Mouse (Mus musculus) midbrain, embryonic 15.5 days (tissue): ENCODE results near the gene Cyp2d40. TPM values are rescaled to one million over a fixed set of nuclear protein-coding genes. Genes with fewer than 3 reads are reported as not detected.

Experiments used
- ATAC-seq: fragments of 200-750 bp; cut with Nextera tagmentation; replicated peaks from 2 replicates; pipeline ENCODE4 v1.8.0; 2017; ENCODE audit warnings: moderate TSS enrichment
- H3K27ac ChIP-seq: fragments of 300-500 bp; sonication (generic); 2 replicates; pipeline ENCODE4 v1.5.1; 2015; ENCODE audit warnings: mild to moderate bottlenecking, inconsistent platforms
- H3K27me3 ChIP-seq: fragments of 300-500 bp; sonication (generic); replicated peaks from 2 replicates; pipeline ENCODE4 v1.6.1; 2015; ENCODE audit warnings: inconsistent platforms
- H3K36me3 ChIP-seq: fragments of 300-500 bp; sonication (generic); replicated peaks from 2 replicates; pipeline ENCODE4 v1.6.1; 2015; ENCODE audit warnings: inconsistent platforms
- H3K4me1 ChIP-seq: fragments of 300-500 bp; sonication (generic); 2 replicates; pipeline ENCODE4 v1.6.1; 2015; ENCODE audit warnings: inconsistent platforms
- H3K4me2 ChIP-seq: fragments of 300-500 bp; sonication (generic); 2 replicates; pipeline ENCODE4 v1.6.1; 2015; ENCODE audit warnings: inconsistent platforms, mild to moderate bottlenecking, moderate library complexity
- H3K4me3 ChIP-seq: fragments of 300-500 bp; sonication (generic); 2 replicates; pipeline ENCODE4 v1.5.1; 2015; ENCODE audit warnings: mild to moderate bottlenecking, inconsistent platforms
- H3K9ac ChIP-seq: fragments of 300-500 bp; sonication (generic); 2 replicates; pipeline ENCODE4 v1.6.1; 2015; ENCODE audit warnings: mild to moderate bottlenecking, inconsistent platforms
- H3K9me3 ChIP-seq: fragments of 300-500 bp; sonication (generic); 2 replicates; pipeline ENCODE4 v1.6.1; 2016; ENCODE audit warnings: inconsistent platforms
- WGBS: fragments of 180-500 bp; shearing (Covaris S2); methylation state at CpG from one replicate; pipeline ENCODE4 v1.1.7; 2015; ENCODE audit warnings: mixed read lengths; 5-methylcytosine and 5-hydroxymethylcytosine counted together
- polyA plus RNA-seq: library from polyadenylated mRNA; unstranded; fragments of >200 nt; fragmentation: Nextera tagmentation; extraction: Ambion mirVana; gene quantifications from 2 replicates; pipeline ENCODE4 v1.2.1, GENCODE M21; 2015

The Cyp2d40 gene
- polyA plus RNA-seq, result not detected in 2 replicates

GRCm38 (mm10) chr15:82763631-82764420, at the start of gene Cyp2d40:
Gene Cyp2d40, minus strand, starts transcription at chr15:82764183.
- no peak within 1 kb of the TSS for H3K4me2 ChIP-seq
- no peak within 1 kb of the TSS for H3K27ac ChIP-seq
- H3K4me1 ChIP-seq, result no peaks in the 10 kb centered on the region
- H3K9ac ChIP-seq, result no peak within 1 kb of the TSS
- no peak within 1 kb of the TSS for H3K4me3 ChIP-seq
- WGBS, result 95% methylated on average over 9 of the region's 9 CpGs
- H3K27me3 ChIP-seq, result no peaks in the 10 kb centered on the region
- no peak for ATAC-seq
- H3K36me3 ChIP-seq, result no peaks in the 10 kb centered on the region
- H3K9me3 ChIP-seq, result no peaks in the 10 kb centered on the region

- H3K4me2 ChIP-seq, result no peak overlapping the region
- no peak overlapping the region for H3K27ac ChIP-seq
- no peak for ATAC-seq
- H3K36me3 ChIP-seq, result peaks cover 5% of the 10 kb centered on the region; the same call in 1 of the 2 replicates
- no peak overlapping the region for H3K9ac ChIP-seq
- H3K4me1 ChIP-seq, result peaks cover 5% of the 10 kb centered on the region; the same call in 1 of the 2 replicates
- no peaks in the 10 kb centered on the region for H3K27me3 ChIP-seq
- H3K9me3 ChIP-seq, result no peaks in the 10 kb centered on the region
- no peak overlapping the region for H3K4me3 ChIP-seq
- 100% methylated on average over 1 of the region's 1 CpGs for WGBS
Measured at GRCm38 (mm10) chr15:82810556-82810955, 46.6 kb upstream of the Cyp2d40 start.

- no peaks in the 10 kb centered on the region for H3K9me3 ChIP-seq
- no peak for ATAC-seq
- no peak overlapping the region for H3K4me3 ChIP-seq
- WGBS, result 53% methylated on average over 6 of the region's 6 CpGs
- H3K4me2 ChIP-seq, result no peak overlapping the region
- H3K9ac ChIP-seq, result no peak overlapping the region
- H3K27me3 ChIP-seq, result no peaks in the 10 kb centered on the region
- peaks cover 5% of the 10 kb centered on the region; the same call in 1 of the 2 replicates for H3K36me3 ChIP-seq
- peaks cover 5% of the 10 kb centered on the region; the same call in 1 of the 2 replicates for H3K4me1 ChIP-seq
- no peak overlapping the region for H3K27ac ChIP-seq
Measured at GRCm38 (mm10) chr15:82809511-82809910, 45.5 kb upstream of the Cyp2d40 start.

- Histone ChIP-seq H3K27me3 (no peaks in the 10 kb centered on the region), H3K9ac (no peak overlapping the region), H3K27ac (no peak overlapping the region), H3K4me2 (no peak overlapping the region), H3K9me3 (no peaks in the 10 kb centered on the region), H3K4me3 (no peak overlapping the region), H3K4me1 (peaks cover 5% of the 10 kb centered on the region; the same call in 1 of the 2 replicates), H3K36me3 (no peaks in the 10 kb centered on the region)
- WGBS, result 80% methylated on average over 5 of the region's 5 CpGs
- no peak for ATAC-seq
Measured at GRCm38 (mm10) chr15:82806969-82807763, 43.2 kb upstream of the Cyp2d40 start.

GRCm38 (mm10) chr15:82804708-82805639, 41.0 kb upstream of the Cyp2d40 start:
- 68% methylated on average over 5 of the region's 5 CpGs for WGBS
- no peak for ATAC-seq

GRCm38 (mm10) chr15:82795936-82796440, 32.0 kb upstream of the Cyp2d40 start:
- no peak overlapping the region for H3K4me3 ChIP-seq
- H3K27me3 ChIP-seq, result no peaks in the 10 kb centered on the region
- H3K36me3 ChIP-seq, result no peaks in the 10 kb centered on the region
- 87% methylated on average over 3 of the region's 3 CpGs for WGBS
- H3K4me1 ChIP-seq, result no peaks in the 10 kb centered on the region
- H3K9me3 ChIP-seq, result no peaks in the 10 kb centered on the region
- no peak overlapping the region for H3K27ac ChIP-seq
- H3K9ac ChIP-seq, result no peak overlapping the region
- H3K4me2 ChIP-seq, result no peak overlapping the region
- ATAC-seq, result no peak

More at GRCm38 (mm10) chr15:82804708-82805639, 41.0 kb upstream of the Cyp2d40 start:
- Histone ChIP-seq H3K27ac (no peak overlapping the region), H3K4me2 (no peak overlapping the region), H3K27me3 (no peaks in the 10 kb centered on the region), H3K4me3 (no peak overlapping the region), H3K9ac (no peak overlapping the region), H3K36me3 (no peaks in the 10 kb centered on the region), H3K4me1 (peaks cover 5% of the 10 kb centered on the region; the same call in 1 of the 2 replicates), H3K9me3 (no peaks in the 10 kb centered on the region)

GRCm38 (mm10) chr15:82794277-82794676, 30.3 kb upstream of the Cyp2d40 start, which contains the start of gene Cyp2d26:
Gene Cyp2d26, minus strand, starts transcription at chr15:82794294.
- no peak within 1 kb of the TSS for H3K9ac ChIP-seq
- 88% methylated on average over 5 of the region's 5 CpGs for WGBS
- no peak within 1 kb of the TSS for H3K4me2 ChIP-seq
- no peaks in the 10 kb centered on the region for H3K27me3 ChIP-seq
- H3K4me3 ChIP-seq, result no peak within 1 kb of the TSS
- H3K27ac ChIP-seq, result no peak within 1 kb of the TSS
- no peak for ATAC-seq
- H3K9me3 ChIP-seq, result no peaks in the 10 kb centered on the region
- no peaks in the 10 kb centered on the region for H3K36me3 ChIP-seq
- H3K4me1 ChIP-seq, result no peaks in the 10 kb centered on the region

- H3K36me3 ChIP-seq, result no peaks in the 10 kb centered on the region
- WGBS, result 83% methylated on average over 6 of the region's 6 CpGs
- no peaks in the 10 kb centered on the region for H3K27me3 ChIP-seq
- no peaks in the 10 kb centered on the region for H3K4me1 ChIP-seq
- H3K4me2 ChIP-seq, result no peak overlapping the region
- H3K9ac ChIP-seq, result no peak overlapping the region
- no peak overlapping the region for H3K27ac ChIP-seq
- H3K4me3 ChIP-seq, result no peak overlapping the region
- no peak for ATAC-seq
- no peaks in the 10 kb centered on the region for H3K9me3 ChIP-seq
Measured at GRCm38 (mm10) chr15:82793868-82794267, 29.9 kb upstream of the Cyp2d40 start.

- Histone ChIP-seq H3K36me3 (no peaks in the 10 kb centered on the region), H3K9me3 (no peaks in the 10 kb centered on the region), H3K27me3 (no peaks in the 10 kb centered on the region), H3K9ac (no peak overlapping the region), H3K4me2 (no peak overlapping the region), H3K4me1 (no peaks in the 10 kb centered on the region), H3K4me3 (no peak overlapping the region), H3K27ac (no peak overlapping the region)
- ATAC-seq, result no peak
- WGBS, result 86% methylated on average over 1 of the region's 1 CpGs
Measured at GRCm38 (mm10) chr15:82793454-82793853, 29.5 kb upstream of the Cyp2d40 start.

GRCm38 (mm10) chr15:82792566-82792965, 28.6 kb upstream of the Cyp2d40 start:
- Histone ChIP-seq H3K4me2 (no peak overlapping the region), H3K27ac (no peak overlapping the region), H3K36me3 (no peaks in the 10 kb centered on the region), H3K4me3 (no peak overlapping the region), H3K9ac (no peak overlapping the region), H3K4me1 (no peaks in the 10 kb centered on the region), H3K9me3 (no peaks in the 10 kb centered on the region), H3K27me3 (no peaks in the 10 kb centered on the region)
- WGBS, result 93% methylated on average over 11 of the region's 11 CpGs
- ATAC-seq, result no peak

GRCm38 (mm10) chr15:82784581-82784980, 20.6 kb upstream of the Cyp2d40 start:
- Histone ChIP-seq H3K4me3 (no peak overlapping the region), H3K27me3 (no peaks in the 10 kb centered on the region), H3K9ac (no peak overlapping the region), H3K4me1 (no peaks in the 10 kb centered on the region), H3K4me2 (no peak overlapping the region), H3K36me3 (no peaks in the 10 kb centered on the region), H3K27ac (no peak overlapping the region), H3K9me3 (no peaks in the 10 kb centered on the region)
- 64% methylated on average over 1 of the region's 1 CpGs for WGBS
- no peak for ATAC-seq
